8 mouse cellular contexts compared by ENCODE assay signal in the genomic region with DNA sequence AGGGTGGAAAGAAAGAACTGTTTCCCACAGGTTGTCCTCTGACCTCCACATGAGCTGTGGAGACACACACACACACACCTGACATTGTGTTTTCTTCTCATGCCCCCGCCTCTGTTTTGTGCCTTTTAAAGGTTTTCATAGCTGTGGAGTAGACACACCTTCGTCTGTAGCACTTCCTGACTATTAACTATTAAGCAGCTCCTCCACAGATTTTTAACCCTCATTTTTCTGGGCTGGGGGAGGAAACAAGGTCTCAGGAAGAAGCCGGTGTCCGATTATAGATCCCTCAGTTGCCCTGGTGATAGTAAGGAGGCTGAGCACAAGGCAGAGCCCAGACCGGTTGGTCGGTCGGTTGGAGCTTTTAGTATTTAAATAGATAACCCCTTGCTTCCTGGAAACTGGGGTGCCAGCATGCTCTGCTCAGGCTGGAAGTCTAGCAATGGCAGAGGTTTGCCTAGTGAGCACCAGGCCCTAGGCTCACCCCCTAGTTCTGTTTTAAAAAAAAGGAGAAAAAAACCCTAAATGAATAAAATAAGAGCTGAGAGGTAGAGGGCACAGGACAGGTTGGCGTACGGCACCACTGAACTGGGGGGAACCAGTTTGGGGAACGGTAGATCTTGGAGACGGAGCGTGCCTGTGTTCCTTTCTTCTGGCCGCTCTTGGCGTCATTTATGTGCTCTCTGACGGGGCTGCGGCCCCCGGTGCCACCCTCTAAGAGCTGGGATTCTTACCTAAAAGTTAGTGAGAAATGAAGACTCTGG. TPM values are rescaled to one million over a fixed set of nuclear protein-coding genes. Genes with fewer than 3 reads are reported as not detected.
DNase-seq lines count a peak whose midpoint lies in the region; ATAC-seq and TF ChIP-seq lines count a peak whose summit lies in the region.

No protein-coding gene starts in this region.

- peak; percentile 18 for ATAC-seq in embryonic facial prominence, embryonic 13.5 days (ENCODE audit: insufficient number of reproducible peaks, insufficient read depth, low FRiP score, low TSS enrichment, low read depth)
- peak; percentile 19; the same call in 1 of the 2 replicates for ATAC-seq in intestine, postnatal 0 days

- WGBS in embryonic facial prominence, embryonic 13.5 days, result 3% methylated on average over 17 of the region's 17 CpGs
- 2% methylated on average over 17 of the region's 17 CpGs for WGBS in intestine, postnatal 0 days

- peaks cover 17% of the 10 kb centered on the region for H3K36me3 ChIP-seq in embryonic facial prominence, embryonic 13.5 days
- H3K36me3 ChIP-seq in intestine, postnatal 0 days (ENCODE audit: control insufficient read depth, insufficient read depth), result peaks cover 6% of the 10 kb centered on the region; the same call in 1 of the 2 replicates

- peaks cover 31% of the 10 kb centered on the region for H3K4me1 ChIP-seq in embryonic facial prominence, embryonic 13.5 days
- peaks cover 19% of the 10 kb centered on the region; the same call in 1 of the 2 replicates for H3K4me1 ChIP-seq in intestine, postnatal 0 days (replicated peaks; ENCODE audit: control insufficient read depth, insufficient read depth, low read length)

- H3K9ac ChIP-seq in embryonic facial prominence, embryonic 13.5 days, result peak overlapping the region; percentile 87
- peak overlapping the region; percentile 90 for H3K9ac ChIP-seq in intestine, postnatal 0 days (ENCODE audit: low read depth, low read length)

- peak overlapping the region; percentile 90 for H3K4me3 ChIP-seq in gastrocnemius, adult 2 months
- peak overlapping the region; percentile 74 for H3K4me3 ChIP-seq in embryonic facial prominence, embryonic 13.5 days
- H3K4me3 ChIP-seq in intestine, postnatal 0 days (ENCODE audit: low read depth, low read length), result peak overlapping the region; percentile 69

- TF ChIP-seq CTCF in gastrocnemius, adult 2 months (IDR thresholded peaks at IDR 0.05), result no peak
- TF ChIP-seq CTCF in intestine, postnatal 0 days (IDR thresholded peaks at IDR 0.05; ENCODE audit: low read depth), result no peak

- H3K9me3 ChIP-seq in embryonic facial prominence, embryonic 13.5 days, result no peaks in the 10 kb centered on the region
- no peaks in the 10 kb centered on the region for H3K9me3 ChIP-seq in intestine, postnatal 0 days (ENCODE audit: control insufficient read depth)

- H3K27me3 ChIP-seq in embryonic facial prominence, embryonic 13.5 days, result no peaks in the 10 kb centered on the region
- H3K27me3 ChIP-seq in intestine, postnatal 0 days (replicated peaks; ENCODE audit: control insufficient read depth, insufficient read depth, low read length), result no peaks in the 10 kb centered on the region

- H3K27ac ChIP-seq in gastrocnemius, adult 2 months, result peak overlapping the region; percentile 96
- peak overlapping the region; percentile 99 for H3K27ac ChIP-seq in embryonic facial prominence, embryonic 13.5 days
- H3K27ac ChIP-seq in intestine, postnatal 0 days (ENCODE audit: low read depth, low read length), result peak overlapping the region; percentile 100

- H3K4me2 ChIP-seq in embryonic facial prominence, embryonic 13.5 days, result peak overlapping the region; percentile 87
- H3K4me2 ChIP-seq in intestine, postnatal 0 days (replicated peaks; ENCODE audit: low read depth), result peak overlapping the region; percentile 94

- no peak for DNase-seq in gastrocnemius, adult 2 months
- no peak for DNase-seq in gastrocnemius, postnatal 25 days
- peak; percentile 36 for DNase-seq in CD4-positive, CD25-positive, alpha-beta regulatory T cell, adult 2 months (ENCODE audit: low read depth, low spot score)
- peak; percentile 24 for DNase-seq in neural tube, embryonic 10.5 days (ENCODE audit: extremely low spot score, low spot score)
- no peak for DNase-seq in left cerebral cortex, postnatal 14 days (ENCODE audit: low spot score in 2 of 2)
- no peak for DNase-seq in testis, postnatal 10 days (ENCODE audit: low spot score)

- intact Hi-C loops in gastrocnemius, adult 2 months (cut with DNase I), result loop anchor here (5.0 kb wide), 1 partner anchor 52 kb away; no protein-coding TSS in a partner anchor
- intact Hi-C loops in left cerebral cortex, postnatal 14 days (cut with DNase I), result no loop called here

RNA-seq across cellular contexts. Expression of a gene that starts 38.1 kb away (rescaled TPM):
- total RNA-seq in gastrocnemius, adult 2 months (2021), result 10 to 100 TPM; 57.9 to 80.9 TPM
- 10 to 100 TPM; 64.0 to 65.0 TPM for total RNA-seq in gastrocnemius, postnatal 25 days (2021)
- polyA plus RNA-seq in embryonic facial prominence, embryonic 13.5 days (2015; fragmentation: Nextera tagmentation; extraction: Ambion mirVana), result 151 TPM in 2 replicates
- 138 and 143 TPM in 2 replicates for polyA plus RNA-seq in intestine, postnatal 0 days (2015; fragmentation: Nextera tagmentation; extraction: Ambion mirVana)
- total RNA-seq in left cerebral cortex, postnatal 14 days (2021), result 100 to 1,000 TPM; 242 to 247 TPM

Comparison
In these comparisons a context has a peak if more than half of its experiments do, and no peak if none do; other contexts are left out.
1. DNase-seq: peak in CD4-positive, CD25-positive, alpha-beta regulatory T cell, adult 2 months (single experiment) and neural tube, embryonic 10.5 days (single experiment); none in gastrocnemius, adult 2 months (single experiment), gastrocnemius, postnatal 25 days (single experiment), left cerebral cortex, postnatal 14 days (0 of 2) and testis, postnatal 10 days (single experiment).
2. Peak in every context shown above with its lines, with median percentiles within 50 percentile points of each other: H3K27ac ChIP-seq and H3K4me3 ChIP-seq.